Mouse (Mus musculus) embryonic facial prominence, embryonic 13.5 days (tissue): ENCODE measurements at regions not wholly inside any gene's neighbourhood (a gene's known extent, or its start where the extent isn't known, plus 50 kb on each side); places are given as distances from the start of the nearest gene placed in this dataset.

ENCODE experiments used
- ATAC-seq: fragments of 200-750 bp; cut with Nextera tagmentation; 2 replicates; pipeline ENCODE4 v1.8.0; 2017; ENCODE audit warnings: low read depth; ENCODE audit not compliant: insufficient number of reproducible peaks, insufficient read depth, low FRiP score, low TSS enrichment
- H3K27ac ChIP-seq: fragments of 300-500 bp; sonication (generic); 2 replicates; pipeline ENCODE4 v1.5.1; 2015; ENCODE audit warnings: moderate library complexity, mild to moderate bottlenecking, inconsistent platforms
- H3K27me3 ChIP-seq: fragments of 300-500 bp; sonication (generic); 2 replicates; pipeline ENCODE4 v1.6.1; 2015; ENCODE audit warnings: mild to moderate bottlenecking, inconsistent platforms
- H3K36me3 ChIP-seq: fragments of 300-500 bp; sonication (generic); 2 replicates; pipeline ENCODE4 v1.6.1; 2015; ENCODE audit warnings: mild to moderate bottlenecking, inconsistent platforms
- H3K4me1 ChIP-seq: fragments of 300-500 bp; sonication (generic); 2 replicates; pipeline ENCODE4 v1.6.1; 2015; ENCODE audit warnings: inconsistent platforms
- H3K4me2 ChIP-seq: fragments of 300-500 bp; sonication (generic); 2 replicates; pipeline ENCODE4 v1.6.1; 2015; ENCODE audit warnings: moderate library complexity, mild to moderate bottlenecking, inconsistent platforms
- H3K4me3 ChIP-seq: fragments of 300-500 bp; sonication (generic); 2 replicates; pipeline ENCODE4 v1.5.1; 2015; ENCODE audit warnings: mild to moderate bottlenecking, inconsistent platforms
- H3K9ac ChIP-seq: fragments of 300-500 bp; sonication (generic); 2 replicates; pipeline ENCODE4 v1.6.1; 2015; ENCODE audit warnings: mild to moderate bottlenecking, inconsistent platforms
- H3K9me3 ChIP-seq: fragments of 300-500 bp; sonication (generic); 2 replicates; pipeline ENCODE4 v1.6.1; 2016; ENCODE audit warnings: inconsistent platforms
- WGBS: fragments of 180-500 bp; shearing (Covaris S2); methylation state at CpG from one replicate; pipeline ENCODE4 v1.1.7; 2015; ENCODE audit warnings: mixed read lengths; 5-methylcytosine and 5-hydroxymethylcytosine counted together

DNA sequence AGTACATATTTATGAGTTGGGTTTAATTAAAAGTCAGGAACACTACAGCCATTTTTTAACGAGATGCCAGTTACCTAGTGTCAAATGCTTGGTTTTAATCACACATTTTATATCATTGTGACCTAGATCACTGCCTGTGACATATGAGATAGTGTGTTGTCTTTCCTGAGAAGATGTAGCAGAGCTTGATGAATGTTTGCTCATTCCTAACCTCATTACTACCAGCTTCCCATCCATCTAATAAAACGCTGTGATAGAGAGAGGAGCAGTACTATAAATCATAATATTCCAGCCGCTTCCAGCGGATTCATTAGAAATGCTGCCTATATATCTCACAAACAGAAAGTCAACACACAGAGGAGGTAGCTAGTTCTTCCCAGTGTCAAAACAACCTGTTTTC, 163.6 kb downstream of the Aldoart1 start:
- no peak for ATAC-seq
- no peaks in the 10 kb centered on the region for H3K36me3 ChIP-seq
- H3K27me3 ChIP-seq = no peaks in the 10 kb centered on the region
- H3K4me3 ChIP-seq = no peak overlapping the region
- no peak overlapping the region for H3K9ac ChIP-seq
- 91% methylated on average over 4 of the region's 4 CpGs for WGBS
- H3K4me2 ChIP-seq = no peak overlapping the region
- H3K9me3 ChIP-seq = no peaks in the 10 kb centered on the region
- H3K27ac ChIP-seq = no peak overlapping the region
- no peaks in the 10 kb centered on the region for H3K4me1 ChIP-seq

GRCm38 (mm10) chr4:72674006-72674405, 178.4 kb downstream of the Aldoart1 start:
- no peak overlapping the region for H3K27ac ChIP-seq
- H3K9me3 ChIP-seq = no peaks in the 10 kb centered on the region
- no peaks in the 10 kb centered on the region for H3K27me3 ChIP-seq
- H3K4me2 ChIP-seq = no peak overlapping the region
- no peak overlapping the region for H3K4me3 ChIP-seq
- ATAC-seq = no peak
- WGBS = 80% methylated on average over 2 of the region's 2 CpGs
- no peaks in the 10 kb centered on the region; the same call in 1 of the 2 replicates for H3K4me1 ChIP-seq
- no peaks in the 10 kb centered on the region for H3K36me3 ChIP-seq
- H3K9ac ChIP-seq = no peak overlapping the region

DNA sequence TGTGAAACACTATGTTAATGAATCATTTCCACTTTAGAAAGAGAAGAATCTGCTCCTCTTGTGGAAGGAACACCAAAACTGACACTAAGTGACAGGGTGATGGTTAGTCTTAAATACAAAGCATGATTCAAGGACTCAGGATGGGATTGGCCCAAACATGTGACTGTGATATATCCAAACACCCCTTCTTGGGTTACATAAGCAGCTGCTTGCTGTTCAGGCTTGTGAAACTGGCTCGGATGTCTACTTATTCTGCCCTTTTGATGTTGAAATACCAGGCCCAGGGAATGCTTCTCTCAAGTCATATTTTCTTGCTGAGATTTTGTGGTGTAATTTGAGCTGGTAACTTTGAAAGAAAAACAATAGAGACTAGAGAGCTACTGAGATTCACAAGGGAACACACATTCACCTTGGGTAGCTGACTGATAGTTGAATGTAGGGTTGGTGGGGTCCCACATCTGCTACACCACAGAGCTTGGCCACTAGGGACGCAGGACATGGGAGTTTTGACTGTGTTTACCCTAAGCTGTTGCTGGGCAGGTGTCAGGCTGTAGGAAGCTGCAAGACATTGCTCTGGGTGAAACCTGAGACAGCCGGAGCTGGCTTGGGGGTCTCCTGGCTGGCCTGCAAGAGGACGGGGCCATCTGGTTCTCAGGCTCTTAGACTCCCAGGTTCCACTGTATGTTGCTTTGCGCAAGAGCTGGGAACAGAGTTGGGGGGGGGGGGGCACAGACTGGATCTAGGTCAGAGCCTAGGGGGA, 180.6 kb downstream of the Aldoart1 start:
- Histone ChIP-seq H3K4me1 (no peaks in the 10 kb centered on the region; the same call in 1 of the 2 replicates), H3K27ac (no peak overlapping the region), H3K9ac (no peak overlapping the region), H3K9me3 (no peaks in the 10 kb centered on the region), H3K27me3 (no peaks in the 10 kb centered on the region), H3K4me2 (no peak overlapping the region), H3K4me3 (no peak overlapping the region), H3K36me3 (no peaks in the 10 kb centered on the region)
- 52% methylated on average over 5 of the region's 5 CpGs for WGBS
- no peak for ATAC-seq

DNA sequence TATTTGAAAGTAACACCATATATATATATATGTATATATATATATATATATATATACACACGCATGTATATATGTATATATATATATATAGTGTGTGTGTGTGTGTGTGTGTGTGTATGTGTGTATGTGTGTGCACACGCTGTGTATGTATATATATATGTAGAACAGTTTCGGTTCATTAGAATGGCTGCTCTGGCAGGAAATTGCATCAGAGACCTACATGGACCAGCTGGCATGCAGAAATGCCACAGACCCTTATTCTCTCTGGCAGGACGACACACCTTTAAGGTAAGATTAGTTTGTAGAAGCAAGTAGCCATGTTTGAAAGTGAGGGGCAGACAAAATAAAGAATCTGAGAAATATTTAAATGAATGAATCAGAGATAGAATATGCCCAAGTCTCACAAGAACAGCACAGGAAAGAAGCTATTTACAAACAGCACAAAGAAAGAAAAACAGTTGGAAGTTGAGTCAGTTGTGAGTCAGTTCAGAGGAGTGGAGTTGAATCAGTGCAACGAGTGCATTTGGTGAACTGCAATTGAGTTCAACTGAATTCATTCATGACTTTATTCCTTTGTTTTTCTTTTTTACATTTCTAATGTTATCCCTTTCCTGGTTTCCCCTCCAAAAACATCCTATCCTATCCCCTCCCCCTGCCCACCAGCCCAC, 182.5 kb downstream of the Aldoart1 start:
- Histone ChIP-seq H3K9me3 (no peaks in the 10 kb centered on the region), H3K9ac (no peak overlapping the region), H3K4me2 (no peak overlapping the region), H3K36me3 (no peaks in the 10 kb centered on the region), H3K27me3 (no peaks in the 10 kb centered on the region), H3K4me1 (no peaks in the 10 kb centered on the region; the same call in 1 of the 2 replicates), H3K4me3 (no peak overlapping the region), H3K27ac (no peak overlapping the region)
- WGBS = 87% methylated on average over 5 of the region's 5 CpGs
- no peak for ATAC-seq

GRCm38 (mm10) chr4:72664379-72664778, 188.1 kb downstream of the Aldoart1 start:
- Histone ChIP-seq H3K4me3 (no peak overlapping the region), H3K4me2 (no peak overlapping the region), H3K4me1 (no peaks in the 10 kb centered on the region), H3K9ac (no peak overlapping the region), H3K27me3 (no peaks in the 10 kb centered on the region), H3K27ac (no peak overlapping the region), H3K9me3 (no peaks in the 10 kb centered on the region), H3K36me3 (no peaks in the 10 kb centered on the region)
- ATAC-seq = no peak

- Histone ChIP-seq H3K36me3 (no peaks in the 10 kb centered on the region), H3K9ac (no peak overlapping the region), H3K4me1 (no peaks in the 10 kb centered on the region), H3K9me3 (no peaks in the 10 kb centered on the region), H3K4me2 (no peak overlapping the region), H3K27ac (no peak overlapping the region), H3K4me3 (no peak overlapping the region), H3K27me3 (no peaks in the 10 kb centered on the region)
- no peak for ATAC-seq
These were observed 190.0 kb downstream of the Aldoart1 start for GRCm38 (mm10) chr4:72662477-72662876.

DNA sequence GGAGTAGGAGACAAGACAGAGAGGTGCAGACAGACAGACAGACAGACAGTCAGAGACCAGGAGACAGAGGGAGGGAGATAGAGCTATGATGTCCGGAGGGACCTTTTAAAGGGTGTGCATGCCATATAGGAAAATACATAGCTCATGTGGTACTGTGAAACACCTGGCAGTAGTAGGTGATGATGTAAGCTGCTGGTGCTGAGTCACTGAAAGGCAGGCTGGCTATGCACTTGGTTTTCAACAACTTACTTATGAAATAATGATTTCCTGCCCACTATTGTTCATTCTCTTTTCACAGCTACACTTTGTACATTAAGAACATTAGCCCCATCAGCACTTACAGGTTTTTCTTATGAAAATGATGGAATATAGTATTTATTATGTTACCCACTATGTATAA, 196.2 kb downstream of the Aldoart1 start:
- Histone ChIP-seq H3K9me3 (no peaks in the 10 kb centered on the region), H3K27ac (no peak overlapping the region), H3K9ac (no peak overlapping the region), H3K36me3 (no peaks in the 10 kb centered on the region), H3K4me1 (no peaks in the 10 kb centered on the region), H3K4me2 (no peak overlapping the region), H3K27me3 (no peaks in the 10 kb centered on the region), H3K4me3 (no peak overlapping the region)
- WGBS = 93% methylated on average over 1 of the region's 1 CpGs
- no peak for ATAC-seq

DNA sequence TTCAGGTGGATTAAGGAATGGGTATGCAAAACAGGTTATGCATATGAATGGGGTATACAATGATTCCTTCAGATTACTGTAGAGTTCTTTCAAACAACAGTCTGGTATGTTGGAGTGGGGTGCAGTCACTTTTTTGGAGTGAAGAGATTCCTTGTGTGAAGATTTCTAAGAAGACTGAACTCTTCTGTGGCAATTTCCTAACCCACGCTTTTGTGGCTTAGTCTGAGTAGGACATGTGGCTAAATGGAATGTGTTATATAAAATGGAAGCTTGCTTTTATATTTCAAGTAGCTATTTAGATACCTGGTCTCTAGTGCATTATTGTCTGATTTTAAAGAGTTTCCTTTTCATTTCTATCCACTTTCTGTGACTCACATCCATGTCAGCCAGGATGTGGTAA, 205.3 kb downstream of the Aldoart1 start:
- 83% methylated on average over 1 of the region's 1 CpGs for WGBS

DNA sequence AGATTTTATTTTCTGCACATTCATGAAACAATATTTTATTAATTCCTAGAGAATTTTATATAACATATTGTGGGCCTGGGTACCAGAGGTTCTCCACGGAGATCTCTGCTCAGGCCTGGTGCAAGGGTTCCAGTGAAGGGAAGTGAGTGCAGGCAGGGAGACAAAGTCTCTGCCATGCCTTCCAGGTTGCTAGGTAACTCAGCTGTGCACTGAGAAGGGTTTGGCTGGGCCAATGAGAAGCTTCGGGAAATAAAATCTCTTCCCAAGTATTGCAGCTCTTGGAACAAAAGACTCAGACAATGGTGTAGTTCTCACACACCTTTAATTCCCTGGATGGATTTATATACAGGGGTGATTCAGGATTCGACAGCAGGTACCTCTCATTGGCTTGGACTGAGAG, 223.0 kb downstream of the Aldoart1 start:
- Histone ChIP-seq H3K9ac (no peak overlapping the region), H3K36me3 (no peaks in the 10 kb centered on the region), H3K9me3 (0 out of 2 replicates have a peak, but pooled peaks cover 6% of the 10 kb centered on the region), H3K4me3 (no peak overlapping the region), H3K4me2 (no peak overlapping the region), H3K27me3 (peaks cover 4% of the 10 kb centered on the region), H3K27ac (no peak overlapping the region), H3K4me1 (peaks cover 8% of the 10 kb centered on the region)
- WGBS = 53% methylated on average over 3 of the region's 3 CpGs
- no peak for ATAC-seq

More for the DNA sequence above, 205.3 kb downstream of the Aldoart1 start:
- Histone ChIP-seq H3K9me3 (no peaks in the 10 kb centered on the region), H3K27ac (no peak overlapping the region), H3K9ac (no peak overlapping the region), H3K36me3 (no peaks in the 10 kb centered on the region), H3K27me3 (no peaks in the 10 kb centered on the region), H3K4me2 (no peak overlapping the region), H3K4me1 (no peaks in the 10 kb centered on the region), H3K4me3 (no peak overlapping the region)
- ATAC-seq = no peak

DNA sequence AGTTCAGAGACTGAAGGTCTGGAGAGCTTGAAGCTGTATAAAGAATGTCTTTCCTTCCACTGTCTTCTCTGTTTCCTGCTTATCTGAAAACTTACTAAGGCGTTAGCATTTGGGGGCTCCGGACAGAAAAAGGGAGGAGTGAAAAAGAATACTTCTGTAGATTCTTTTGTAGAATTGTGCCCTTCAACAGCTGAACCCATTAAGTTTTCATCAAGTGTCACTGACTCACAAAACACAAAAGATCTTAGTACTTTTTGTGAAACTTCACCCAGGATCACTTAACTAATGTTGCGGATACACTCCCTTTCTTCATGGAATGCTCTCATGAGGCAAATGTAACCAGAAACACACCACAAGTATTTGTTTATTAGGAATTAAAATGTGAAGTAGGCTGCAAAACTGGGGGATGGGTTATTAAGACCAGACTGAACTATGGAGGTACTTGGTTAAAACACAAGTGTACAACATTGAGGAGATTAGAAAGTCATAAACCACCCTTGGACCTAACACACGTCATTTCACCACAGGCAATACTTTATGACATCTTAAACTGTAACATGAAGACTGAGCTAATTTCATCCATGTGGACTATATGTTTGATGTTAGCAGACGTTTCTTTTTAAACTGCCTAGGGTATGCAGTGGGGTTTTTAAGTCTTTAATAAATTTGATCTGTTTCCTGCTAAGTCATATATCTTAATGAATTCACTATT, 225.1 kb downstream of the Aldoart1 start:
- Histone ChIP-seq H3K27me3 (peaks cover 4% of the 10 kb centered on the region), H3K4me1 (peaks cover 8% of the 10 kb centered on the region), H3K4me3 (no peak overlapping the region), H3K4me2 (peak overlapping the region; percentile 23; the same call in 1 of the 2 replicates), H3K27ac (no peak overlapping the region), H3K9me3 (0 out of 2 replicates have a peak, but pooled peaks cover 6% of the 10 kb centered on the region), H3K9ac (no peak overlapping the region), H3K36me3 (no peaks in the 10 kb centered on the region)
- ATAC-seq = no peak
- WGBS = 20% methylated on average over 5 of the region's 5 CpGs

GRCm38 (mm10) chr4:72605107-72605506, 247.3 kb downstream of the Aldoart1 start:
- Histone ChIP-seq H3K9me3 (no peaks in the 10 kb centered on the region), H3K27me3 (no peaks in the 10 kb centered on the region), H3K4me3 (no peak overlapping the region), H3K36me3 (no peaks in the 10 kb centered on the region), H3K4me1 (no peaks in the 10 kb centered on the region), H3K9ac (no peak overlapping the region), H3K4me2 (no peak overlapping the region), H3K27ac (no peak overlapping the region)
- WGBS = 85% methylated on average over 4 of the region's 4 CpGs
- ATAC-seq = no peak

- H3K4me3 ChIP-seq = no peak overlapping the region
- H3K27me3 ChIP-seq = no peaks in the 10 kb centered on the region
- H3K9ac ChIP-seq = no peak overlapping the region
- no peak for ATAC-seq
- H3K9me3 ChIP-seq = no peaks in the 10 kb centered on the region
- no peaks in the 10 kb centered on the region for H3K36me3 ChIP-seq
- no peak overlapping the region for H3K4me2 ChIP-seq
- WGBS = 72% methylated on average over 2 of the region's 2 CpGs
- no peak overlapping the region for H3K27ac ChIP-seq
- no peaks in the 10 kb centered on the region for H3K4me1 ChIP-seq
These were observed 256.9 kb downstream of the Aldoart1 start for GRCm38 (mm10) chr4:72595494-72595893.
